Mouse (Mus musculus) cortical plate, adult 2 months (tissue): ENCODE data around the gene Sostdc1. TPM values are rescaled to one million over a fixed set of nuclear protein-coding genes. Genes with fewer than 3 reads are reported as not detected.

Experiments used
- H3K27ac ChIP-seq: fragments of 200-500 bp; 2 replicates; pipeline ENCODE4 v1.5.1; 2012; ENCODE audit warnings: low read length, control low read depth, inconsistent platforms; ENCODE audit not compliant: insufficient read depth
- H3K4me1 ChIP-seq: fragments of 200-500 bp; 2 replicates; pipeline ENCODE4 v1.6.1; 2011; ENCODE audit warnings: low read length; ENCODE audit not compliant: control insufficient read depth, insufficient read depth
- H3K4me3 ChIP-seq: fragments of 200-500 bp; 2 replicates; pipeline ENCODE4 v1.5.1; 2011; ENCODE audit warnings: mild to moderate bottlenecking, low read length, control low read depth; ENCODE audit not compliant: insufficient read depth
- CTCF ChIP-seq: fragments of 200-500 bp; IDR thresholded peaks from 2 replicates; pipeline ENCODE4 v1.5.1; 2011; ENCODE audit warnings: mild to moderate bottlenecking, control low read depth, low read length; ENCODE audit not compliant: insufficient read depth; ENCODE audit errors: extremely low read depth
- POLR2A ChIP-seq: fragments of 200-500 bp; IDR thresholded peaks from 2 replicates; pipeline ENCODE4 v1.6.1; 2011; ENCODE audit warnings: mild to moderate bottlenecking, low read length, control low read depth; ENCODE audit not compliant: insufficient read depth; ENCODE audit errors: extremely low read depth
- polyA plus RNA-seq: library from polyadenylated mRNA; depleted of rRNA; stranded (reverse); fragments of >200 nt; gene quantifications from 2 replicates; pipeline ENCODE4 v1.2.3, GENCODE M21; 2012; rRNA removed

Sostdc1 gene
- polyA plus RNA-seq: 0.63 and 0.83 TPM in 2 replicates

DNA sequence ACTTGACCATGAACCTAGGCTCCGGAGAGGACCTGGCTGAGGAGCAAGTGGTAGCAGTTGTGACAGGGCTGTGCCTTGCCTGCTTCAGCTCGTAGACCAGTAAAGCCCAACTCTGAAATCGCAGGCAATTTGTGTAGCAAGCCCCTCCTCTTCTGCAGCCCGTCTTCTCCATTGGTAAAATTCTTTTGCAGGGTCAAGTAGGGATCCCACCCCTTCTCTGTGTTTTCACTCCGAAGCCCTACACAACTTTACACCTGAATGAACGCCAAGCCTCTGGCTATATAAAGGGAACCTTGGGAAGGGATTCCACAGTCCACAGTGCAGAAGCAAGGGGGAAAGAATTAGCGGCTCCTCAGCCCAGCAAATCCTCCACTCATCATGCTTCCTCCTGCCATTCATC lies at the start of gene Sostdc1:
Gene Sostdc1 (plus strand): TSS at position 224 of the 400 bp plus-strand sequence.
- Histone ChIP-seq H3K4me3 (peak within 1 kb of the TSS; percentile 13; the same call in 1 of the 2 replicates), H3K27ac (no peak within 1 kb of the TSS), H3K4me1 (no peaks in the 10 kb centered on the region)
- TF ChIP-seq CTCF (no peak), POLR2A (no peak)

DNA sequence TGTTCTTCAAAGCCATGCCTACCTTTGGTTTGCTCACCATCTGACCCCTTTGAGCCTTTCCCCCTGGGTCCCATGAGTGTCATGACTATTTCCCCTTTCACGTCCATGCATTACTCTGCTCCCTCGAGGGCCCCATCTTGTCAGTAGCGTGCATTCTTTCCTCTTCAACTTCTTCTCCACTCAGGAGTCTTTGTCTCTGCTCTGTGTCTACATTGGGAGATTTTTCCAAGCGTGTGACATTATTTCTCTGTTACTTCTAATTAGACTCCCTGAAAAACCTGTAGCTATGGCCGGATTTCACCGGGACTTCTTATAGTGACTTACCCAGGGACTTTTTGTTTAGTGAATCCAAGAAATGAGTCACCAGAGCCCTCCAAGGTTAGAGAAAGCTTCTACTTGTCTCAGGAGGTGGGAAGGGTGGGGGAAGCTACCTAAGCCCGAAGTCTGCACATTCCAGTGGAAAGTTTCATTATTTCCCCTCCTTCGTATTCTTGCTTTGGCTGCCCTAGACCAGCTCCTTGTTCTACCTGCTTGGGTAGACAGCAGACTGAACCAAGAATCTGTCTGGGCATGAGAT lies 46.2 kb upstream of the Sostdc1 start:
- Histone ChIP-seq H3K27ac (no peak overlapping the region), H3K4me1 (no peaks in the 10 kb centered on the region), H3K4me3 (no peak overlapping the region)
- TF ChIP-seq POLR2A (no peak), CTCF (no peak)

DNA sequence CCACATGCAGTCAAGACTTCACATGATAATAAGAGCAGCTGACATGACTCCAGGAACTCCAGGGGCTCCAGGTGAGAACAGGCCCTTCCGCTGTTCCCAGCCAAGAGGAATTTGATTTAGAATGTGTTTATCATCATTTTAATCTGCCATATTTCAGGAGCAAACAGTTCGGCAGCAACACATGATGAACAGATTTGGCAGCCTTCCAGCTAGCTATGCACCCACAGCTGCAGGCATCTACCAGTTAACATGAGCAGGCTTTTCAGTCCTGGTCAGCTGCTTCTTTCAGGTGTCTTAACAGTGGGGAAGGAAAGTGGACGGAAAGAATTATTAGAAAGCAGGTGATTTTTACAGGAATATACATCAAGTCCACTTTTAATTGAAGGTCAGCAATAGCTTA lies 39.1 kb upstream of the Sostdc1 start:
- Histone ChIP-seq H3K4me3 (no peak overlapping the region), H3K27ac (no peak overlapping the region), H3K4me1 (no peaks in the 10 kb centered on the region)
- no peak for TF ChIP-seq CTCF
- TF ChIP-seq POLR2A: no peak

DNA sequence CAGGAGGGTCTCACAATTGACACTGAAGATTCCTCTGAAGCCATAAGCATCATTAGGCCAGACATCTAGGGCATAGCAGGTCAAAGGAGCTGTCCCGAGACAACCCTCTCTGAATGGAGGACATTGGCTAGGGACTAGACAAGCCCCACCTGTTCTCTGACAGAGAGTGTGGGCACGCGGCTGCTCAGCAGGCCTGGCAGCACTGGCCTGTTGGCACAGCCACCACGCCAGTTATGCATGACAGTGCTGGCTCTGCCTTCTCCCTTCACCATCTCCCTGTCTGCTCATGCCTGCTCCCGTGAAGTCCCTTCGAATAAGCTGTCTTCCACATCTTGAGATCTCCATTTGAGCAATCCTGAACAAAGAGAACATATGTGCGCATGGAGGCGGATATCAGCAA lies 24.3 kb upstream of the Sostdc1 start:
- H3K27ac ChIP-seq: no peak overlapping the region
- H3K4me3 ChIP-seq: no peak overlapping the region
- no peak for TF ChIP-seq CTCF
- no peak for TF ChIP-seq POLR2A
- H3K4me1 ChIP-seq: no peaks in the 10 kb centered on the region

DNA sequence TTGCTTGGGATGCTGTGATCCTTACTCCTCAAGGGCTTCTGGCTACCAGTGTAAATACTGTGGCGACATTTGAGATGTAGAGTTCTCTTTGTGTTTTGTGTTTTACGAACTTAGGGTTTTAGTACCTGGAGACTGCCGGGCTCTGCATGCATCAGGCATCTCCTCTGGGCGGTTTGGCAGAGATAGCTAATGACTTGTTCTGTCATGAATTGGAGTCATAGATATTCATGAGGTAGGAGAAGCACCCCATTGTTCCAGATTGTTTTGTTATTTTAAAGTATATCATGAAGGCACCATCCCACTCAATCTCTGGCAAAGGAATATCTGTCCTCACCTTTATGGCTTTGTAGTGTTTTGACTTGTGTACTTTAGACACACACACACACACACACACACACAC lies 23.5 kb upstream of the Sostdc1 start:
- no peak overlapping the region for H3K4me3 ChIP-seq
- TF ChIP-seq POLR2A: no peak
- no peak for TF ChIP-seq CTCF
- H3K4me1 ChIP-seq: no peaks in the 10 kb centered on the region
- no peak overlapping the region for H3K27ac ChIP-seq

DNA sequence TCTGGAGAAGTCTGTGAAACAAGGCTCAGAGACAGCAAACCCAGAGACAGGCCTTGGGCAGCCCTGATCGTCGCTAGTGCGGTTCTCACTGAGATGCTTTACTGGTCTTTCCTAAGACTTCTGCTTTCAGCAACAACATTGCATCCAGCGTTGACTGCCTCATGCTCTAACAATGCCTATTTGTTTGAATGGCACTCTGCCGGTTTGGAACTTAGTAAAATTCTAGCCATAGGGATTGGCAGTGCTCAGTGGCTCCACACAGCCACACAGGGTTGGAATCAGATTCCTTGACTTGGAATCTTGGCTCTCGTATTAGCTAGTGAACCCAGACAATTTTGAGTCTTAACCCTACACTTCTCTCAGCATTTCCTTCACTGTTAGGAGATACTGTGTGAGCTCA lies 22.6 kb upstream of the Sostdc1 start:
- TF ChIP-seq POLR2A: no peak
- TF ChIP-seq CTCF: no peak
- no peak overlapping the region for H3K4me3 ChIP-seq
- no peak overlapping the region for H3K27ac ChIP-seq
- H3K4me1 ChIP-seq: no peaks in the 10 kb centered on the region

DNA sequence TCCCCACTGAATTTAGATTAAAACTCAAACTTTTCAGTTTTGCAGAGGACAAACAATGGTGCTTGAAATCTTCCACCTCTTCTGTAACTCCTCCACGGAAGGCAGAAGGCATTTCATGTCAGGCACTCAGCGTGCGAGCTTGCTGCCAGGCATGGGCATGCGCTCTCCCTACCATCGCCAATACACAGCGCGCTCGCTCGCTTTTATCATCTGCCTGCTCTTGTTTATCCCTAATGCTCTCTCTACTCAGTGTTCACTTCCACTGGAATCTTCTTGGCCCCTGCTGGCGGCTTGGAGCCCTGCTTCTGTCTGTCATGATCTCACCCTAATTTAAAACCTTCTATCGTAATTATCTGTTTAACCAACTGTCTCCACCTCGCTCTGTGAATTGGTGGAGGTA lies 11.6 kb upstream of the Sostdc1 start:
- H3K4me1 ChIP-seq: no peaks in the 10 kb centered on the region
- TF ChIP-seq CTCF (no peak), POLR2A (no peak)
- H3K4me3 ChIP-seq: peak overlapping the region; percentile 17
- H3K27ac ChIP-seq: no peak overlapping the region

DNA sequence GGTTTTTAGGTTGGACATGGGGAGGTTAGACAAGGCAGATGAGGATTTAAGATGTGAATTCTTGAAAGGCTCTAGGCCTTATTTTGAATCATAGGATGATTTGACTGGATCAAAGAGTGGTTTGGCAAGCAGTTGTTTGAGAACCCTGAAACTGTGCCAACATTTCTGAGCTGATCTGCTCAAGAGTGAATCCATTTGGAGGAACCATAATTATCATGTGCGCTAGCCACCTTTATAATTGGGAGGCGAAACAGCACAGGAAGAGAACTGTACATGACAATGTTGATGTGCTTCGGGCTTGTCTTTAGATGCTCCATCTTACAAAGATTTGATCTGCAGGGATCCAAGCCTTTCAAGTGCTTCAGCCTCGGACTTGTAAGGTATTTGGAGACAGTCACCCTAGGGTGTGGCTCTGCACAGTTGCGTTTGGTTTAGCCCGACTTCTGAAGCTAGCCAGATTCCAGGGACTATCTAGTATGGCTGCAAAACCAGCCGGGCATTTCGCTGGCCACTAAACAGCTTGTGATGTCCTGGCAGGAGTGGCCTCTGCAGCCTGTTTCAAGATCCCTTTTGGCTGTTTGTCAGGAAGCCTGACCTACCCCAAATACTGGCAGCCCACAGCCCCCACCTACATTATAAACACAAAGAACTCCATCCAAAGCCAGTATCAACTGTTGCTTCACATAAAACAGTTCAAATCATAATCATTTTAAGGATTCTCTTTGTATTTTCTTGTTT lies 10.9 kb upstream of the Sostdc1 start:
- Histone ChIP-seq H3K4me1 (no peaks in the 10 kb centered on the region), H3K27ac (no peak overlapping the region), H3K4me3 (no peak overlapping the region; the same call in 1 of the 2 replicates)
- TF ChIP-seq POLR2A: no peak
- TF ChIP-seq CTCF: no peak

DNA sequence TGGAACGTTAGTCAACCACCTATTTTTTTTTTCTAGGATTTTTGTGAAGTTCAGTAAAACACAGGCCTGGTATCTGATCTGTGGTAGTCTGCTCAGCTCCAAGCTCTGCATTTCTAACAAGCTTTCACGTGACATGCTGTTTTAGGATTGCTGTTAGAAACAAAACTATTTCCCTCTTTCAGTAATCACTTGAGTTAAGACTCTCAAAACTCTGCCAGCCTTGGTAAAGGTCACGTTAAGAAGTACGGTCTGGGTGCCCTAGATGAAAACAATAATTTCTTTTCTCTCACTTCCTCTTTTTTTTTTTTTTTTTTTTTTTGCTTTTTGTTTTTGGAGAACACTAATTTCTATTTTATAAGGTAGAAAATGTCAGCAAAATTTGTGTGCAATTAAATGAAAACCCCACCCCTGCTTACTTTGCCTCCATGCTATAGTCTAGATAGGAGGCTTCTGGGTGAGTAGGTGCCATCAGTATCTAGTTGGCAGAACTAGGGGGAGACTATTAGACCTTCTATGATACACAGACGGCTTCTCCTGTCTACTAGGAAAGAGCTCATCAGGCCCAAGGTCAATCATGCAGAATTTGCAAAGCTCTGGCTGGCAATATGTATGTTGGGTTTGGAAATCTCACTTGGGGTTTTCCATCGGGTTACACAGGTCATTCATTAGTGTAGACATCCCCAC lies 5.1 kb upstream of the Sostdc1 start:
- Histone ChIP-seq H3K4me3 (no peak overlapping the region), H3K4me1 (no peaks in the 10 kb centered on the region), H3K27ac (no peak overlapping the region)
- TF ChIP-seq CTCF (no peak), POLR2A (no peak)
